ENCODE assay signal across 14 mouse cellular contexts in genomic region chr2:103283730-103284129, GRCm38 (mm10). TPM values are rescaled to one million over a fixed set of nuclear protein-coding genes. Genes with fewer than 3 reads are reported as not detected.
A peak's percentile ranks its signal among the peaks of the same experiment; 100 is the strongest.
DNase-seq lines count a peak whose midpoint lies in the region; ATAC-seq lines count a peak whose summit lies in the region.
"Had no signal": no experiment of that assay in that cellular context is flagged by ENCODE, and none has a peak within 500 bp of the region (broad histone marks: within the 10 kb centered on the region; RNA-seq: fewer than 3 reads in every experiment).

No protein-coding gene starts in this region.

- no peak overlapping the region for H3K9ac ChIP-seq in lung, embryonic 16.5 days (ENCODE audit: low read length)
- H3K9ac ChIP-seq: forebrain, postnatal 0 days had no signal

- intact Hi-C loops in heart, postnatal 36 days (cut with DNase I): no loop called here
- intact Hi-C loops in left cerebral cortex, postnatal 4 days (cut with DNase I): no loop called here

- H3K4me3 ChIP-seq in lung, embryonic 16.5 days (ENCODE audit: low read length): no peak overlapping the region

- 39% methylated on average over 8 of the region's 8 CpGs for WGBS in lung, embryonic 16.5 days

- no peak for ATAC-seq in lung, embryonic 16.5 days (ENCODE audit: low read depth)
- ATAC-seq: forebrain, postnatal 0 days; hindbrain, postnatal 0 days; Patski had no signal

- H3K36me3 ChIP-seq in lung, embryonic 16.5 days (ENCODE audit: control insufficient read depth, insufficient read depth, low read length): no peaks in the 10 kb centered on the region

- no peaks in the 10 kb centered on the region for H3K9me3 ChIP-seq in lung, embryonic 16.5 days (ENCODE audit: control insufficient read depth, low read length)

- peak overlapping the region; percentile 96 for H3K27ac ChIP-seq in lung, embryonic 16.5 days (ENCODE audit: low read length)
- H3K27ac ChIP-seq: hindbrain, postnatal 0 days had no signal

- H3K4me2 ChIP-seq in lung, embryonic 16.5 days (ENCODE audit: low read depth, low read length): no peak overlapping the region

- peak; percentile 47 for DNase-seq in testis, postnatal 10 days (ENCODE audit: low spot score)
- no peak for DNase-seq in testis, postnatal 14 days (ENCODE audit: low spot score)
- peak; percentile 32 for DNase-seq in kidney, adult 9 months
- no peak for DNase-seq in layer of hippocampus, adult 9-11 months
- DNase-seq in heart, postnatal 36 days: no peak
- no peak for DNase-seq in left cerebral cortex, postnatal 4 days
- DNase-seq: adrenal gland, adult 8-10 months; forebrain, postnatal 0 days; thymus, postnatal 25 days had no signal

- H3K27me3 ChIP-seq in lung, embryonic 16.5 days (ENCODE audit: control insufficient read depth, insufficient read depth, low read depth, low read length): no peaks in the 10 kb centered on the region
- H3K27me3 ChIP-seq: Patski had no signal

- H3K4me1 ChIP-seq in lung, embryonic 16.5 days (replicated peaks; ENCODE audit: control insufficient read depth, insufficient read depth, low read length): peaks cover 28% of the 10 kb centered on the region

RNA-seq across cellular contexts. Expression of gene Ehf, which starts 19.3 kb away (rescaled TPM):
- 7.1 and 7.3 TPM in 2 replicates for polyA plus RNA-seq in lung, embryonic 16.5 days (2015; fragmentation: Nextera tagmentation; extraction: Ambion mirVana)
- not detected for total RNA-seq in heart, postnatal 36 days (2021)
- total RNA-seq in left cerebral cortex, postnatal 4 days (2021): not detected
- total RNA-seq: hindbrain, postnatal 0 days; layer of hippocampus, postnatal 25 days had no signal
- polyA plus RNA-seq: neural tube, embryonic 14.5 days had no signal

Comparison
In these comparisons a context has a peak if more than half of its experiments do, and no peak if none do; other contexts are left out.
1. DNase-seq: peak in testis, postnatal 10 days (single experiment) and kidney, adult 9 months (single experiment); none in testis, postnatal 14 days (single experiment), layer of hippocampus, adult 9-11 months (single experiment), heart, postnatal 36 days (0 of 2) and left cerebral cortex, postnatal 4 days (single experiment).